Mouse (Mus musculus) midbrain, embryonic 16.5 days (tissue): ENCODE data around the gene Wtip. TPM values are rescaled to one million over a fixed set of nuclear protein-coding genes. Genes with fewer than 3 reads are reported as not detected.
A peak's percentile ranks its signal among the peaks of the same experiment; 100 is the strongest.

Experiments
- ATAC-seq: fragments of 200-750 bp; cut with Nextera tagmentation; 2 replicates; pipeline ENCODE4 v1.8.0; 2017; ENCODE audit warnings: moderate TSS enrichment
- H3K27ac ChIP-seq: fragments of 300-500 bp; sonication (generic); 2 replicates; pipeline ENCODE4 v1.5.1; 2014; ENCODE audit warnings: mild to moderate bottlenecking, low read length, mixed read lengths
- H3K27me3 ChIP-seq: fragments of 300-500 bp; sonication (generic); 2 replicates; pipeline ENCODE4 v1.6.1; 2014; ENCODE audit warnings: low read depth, low read length, mixed read lengths; ENCODE audit not compliant: control insufficient read depth, insufficient read depth
- H3K36me3 ChIP-seq: fragments of 300-500 bp; sonication (generic); 2 replicates; pipeline ENCODE4 v1.6.1; 2014; ENCODE audit warnings: mild to moderate bottlenecking, low read length, moderate library complexity, mixed read lengths; ENCODE audit not compliant: control insufficient read depth, insufficient read depth
- H3K4me1 ChIP-seq: fragments of 300-500 bp; sonication (generic); 2 replicates; pipeline ENCODE4 v1.6.1; 2014; ENCODE audit warnings: mild to moderate bottlenecking, low read length, mixed read lengths; ENCODE audit not compliant: control insufficient read depth, insufficient read depth
- H3K4me2 ChIP-seq: fragments of 300-500 bp; sonication (generic); 2 replicates; pipeline ENCODE4 v1.6.1; 2014; ENCODE audit warnings: mild to moderate bottlenecking, low read length, mixed read lengths
- H3K4me3 ChIP-seq: fragments of 300-500 bp; sonication (generic); 2 replicates; pipeline ENCODE4 v1.5.1; 2014; ENCODE audit warnings: low read depth, mild to moderate bottlenecking, low read length, moderate library complexity, mixed read lengths
- H3K9ac ChIP-seq: fragments of 300-500 bp; sonication (generic); 2 replicates; pipeline ENCODE4 v1.6.1; 2014; ENCODE audit warnings: low read depth, low read length, mixed read lengths
- H3K9me3 ChIP-seq: fragments of 300-500 bp; sonication (generic); replicated peaks from 2 replicates; pipeline ENCODE4 v1.6.1; 2014; ENCODE audit warnings: mild to moderate bottlenecking, low read length, mixed read lengths; ENCODE audit not compliant: control insufficient read depth, poor library complexity, severe bottlenecking
- WGBS: fragments of 180-500 bp; shearing (Covaris S2); extraction: QIAGEN DNeasy Blood & Tissue Kit; methylation state at CpG from one replicate; pipeline ENCODE4 v1.1.7; 2014; 5-methylcytosine and 5-hydroxymethylcytosine counted together
- polyA plus RNA-seq: library from polyadenylated mRNA; unstranded; fragments of >200 nt; fragmentation: Nextera tagmentation; extraction: Ambion mirVana; gene quantifications from 2 replicates; pipeline ENCODE4 v1.2.1, GENCODE M21; 2015

The Wtip gene
- polyA plus RNA-seq, 1 experiment from 2014 or later, result 2.4 TPM

- Histone ChIP-seq H3K27me3 (no peaks in the 10 kb centered on the region), H3K9me3 (no peaks in the 10 kb centered on the region), H3K9ac (no peak overlapping the region), H3K36me3 (peaks cover 27% of the 10 kb centered on the region), H3K4me1 (peaks cover 9% of the 10 kb centered on the region), H3K27ac (no peak overlapping the region), H3K4me2 (no peak overlapping the region), H3K4me3 (no peak overlapping the region)
- no peak for ATAC-seq
- 95% methylated on average over 7 of the region's 7 CpGs for WGBS
Observed at GRCm38 (mm10) chr7:34164671-34165070, 31.6 kb upstream of the Wtip start.

- Histone ChIP-seq H3K4me2 (no peak overlapping the region), H3K9ac (no peak overlapping the region), H3K36me3 (peaks cover 63% of the 10 kb centered on the region), H3K27ac (no peak overlapping the region), H3K9me3 (no peaks in the 10 kb centered on the region), H3K27me3 (no peaks in the 10 kb centered on the region), H3K4me3 (no peak overlapping the region), H3K4me1 (no peaks in the 10 kb centered on the region)
- ATAC-seq, result no peak
- WGBS, result 92% methylated on average over 3 of the region's 3 CpGs
Observed at GRCm38 (mm10) chr7:34159167-34159566, 26.1 kb upstream of the Wtip start.

- WGBS, result 97% methylated on average over 3 of the region's 3 CpGs
- Histone ChIP-seq H3K27me3 (no peaks in the 10 kb centered on the region), H3K4me2 (no peak overlapping the region), H3K4me3 (no peak overlapping the region), H3K9me3 (no peaks in the 10 kb centered on the region), H3K4me1 (no peaks in the 10 kb centered on the region), H3K9ac (no peak overlapping the region), H3K36me3 (peaks cover 65% of the 10 kb centered on the region), H3K27ac (no peak overlapping the region)
- ATAC-seq, result no peak
Observed at GRCm38 (mm10) chr7:34157994-34158393, 24.9 kb upstream of the Wtip start.

GRCm38 (mm10) chr7:34147193-34147592 lies 14.1 kb upstream of the Wtip start:
- no peak for ATAC-seq
- Histone ChIP-seq H3K36me3 (peaks cover 79% of the 10 kb centered on the region), H3K9ac (no peak overlapping the region), H3K27ac (no peak overlapping the region), H3K27me3 (no peaks in the 10 kb centered on the region), H3K4me2 (no peak overlapping the region), H3K9me3 (peaks cover 7% of the 10 kb centered on the region), H3K4me1 (no peaks in the 10 kb centered on the region), H3K4me3 (no peak overlapping the region)
- 97% methylated on average over 4 of the region's 4 CpGs for WGBS

GRCm38 (mm10) chr7:34141123-34141522 lies 8.1 kb upstream of the Wtip start:
- Histone ChIP-seq H3K4me1 (no peaks in the 10 kb centered on the region), H3K36me3 (peaks cover 51% of the 10 kb centered on the region), H3K27ac (no peak overlapping the region), H3K27me3 (no peaks in the 10 kb centered on the region), H3K9me3 (no peaks in the 10 kb centered on the region), H3K4me2 (no peak overlapping the region), H3K9ac (no peak overlapping the region), H3K4me3 (no peak overlapping the region)
- WGBS, result 96% methylated on average over 13 of the region's 13 CpGs
- no peak for ATAC-seq

GRCm38 (mm10) chr7:34139493-34139892 lies 6.4 kb upstream of the Wtip start:
- no peaks in the 10 kb centered on the region for H3K27me3 ChIP-seq
- no peak overlapping the region for H3K9ac ChIP-seq
- no peaks in the 10 kb centered on the region for H3K9me3 ChIP-seq
- no peak overlapping the region for H3K4me2 ChIP-seq
- peak; percentile 29; the same call in 1 of the 2 replicates for ATAC-seq
- no peak overlapping the region for H3K27ac ChIP-seq
- H3K4me1 ChIP-seq, result no peaks in the 10 kb centered on the region
- WGBS, result 92% methylated on average over 6 of the region's 6 CpGs
- H3K36me3 ChIP-seq, result peaks cover 40% of the 10 kb centered on the region
- H3K4me3 ChIP-seq, result no peak overlapping the region

GRCm38 (mm10) chr7:34134336-34134735 lies 1.3 kb upstream of the Wtip start:
- no peak overlapping the region for H3K4me2 ChIP-seq
- H3K4me1 ChIP-seq, result peaks cover 14% of the 10 kb centered on the region
- no peak overlapping the region for H3K4me3 ChIP-seq
- H3K27me3 ChIP-seq, result no peaks in the 10 kb centered on the region
- ATAC-seq, result no peak
- H3K9ac ChIP-seq, result no peak overlapping the region
- H3K9me3 ChIP-seq, result no peaks in the 10 kb centered on the region
- H3K27ac ChIP-seq, result no peak overlapping the region
- H3K36me3 ChIP-seq, result no peaks in the 10 kb centered on the region
- WGBS, result 87% methylated on average over 2 of the region's 2 CpGs

GRCm38 (mm10) chr7:34132355-34133079 lies 551 bp downstream of the Wtip start:
- peak; percentile 82 for ATAC-seq
- Histone ChIP-seq H3K9ac (peak overlapping the region; percentile 85), H3K4me3 (peak overlapping the region; percentile 78), H3K27me3 (no peaks in the 10 kb centered on the region), H3K9me3 (no peaks in the 10 kb centered on the region), H3K4me2 (peak overlapping the region; percentile 62), H3K27ac (peak overlapping the region; percentile 72), H3K36me3 (no peaks in the 10 kb centered on the region), H3K4me1 (peaks cover 14% of the 10 kb centered on the region)
- under 1% methylated on average over 61 of the region's 116 CpGs for WGBS

- Histone ChIP-seq H3K27me3 (no peaks in the 10 kb centered on the region), H3K9ac (peak overlapping the region; percentile 85), H3K27ac (no peak overlapping the region), H3K4me2 (peak overlapping the region; percentile 62), H3K9me3 (no peaks in the 10 kb centered on the region), H3K36me3 (no peaks in the 10 kb centered on the region; the same call in 1 of the 2 replicates), H3K4me1 (peaks cover 14% of the 10 kb centered on the region), H3K4me3 (peak overlapping the region; percentile 78)
- ATAC-seq, result peak; percentile 15; the same call in 1 of the 2 replicates
- 12% methylated on average over 3 of the region's 3 CpGs for WGBS
Observed at GRCm38 (mm10) chr7:34131959-34132354, 1.1 kb downstream of the Wtip start.
